Mouse (Mus musculus) megakaryocyte progenitor cell, adult 5-6 weeks (primary cell): ENCODE results near the gene A930033H14Rik. TPM values are rescaled to one million over a fixed set of nuclear protein-coding genes. Genes with fewer than 3 reads are reported as not detected.

ENCODE experiments used
- total RNA-seq, 2 experiments: library from RNA; stranded (forward) in 1 of 2; stranded (reverse) in 1 of 2; fragments of 157-497, 149-512 nt in 1 of 2; fragments of 200-1000 nt in 1 of 2; gene quantifications; 2 replicates each; pipeline versions ENCODE4 v1.2.3 to v1.2.4; 2015 to 2017

A930033H14Rik gene
- total RNA-seq, 2 experiments from 2014 or later, result 1.7 to 3.0 TPM

Other genes with a start within 250 kb of the A930033H14Rik start
- 1.6 and 1.7 TPM in 2 replicates for gene Rhobtb1, start 61.7 kb downstream of the A930033H14Rik start, total RNA-seq (2015)
- gene Rhobtb1, start 61.7 kb downstream of the A930033H14Rik start, total RNA-seq (2017), result 1.7 and 2.0 TPM in 2 replicates
- gene Cdk1, start 139.8 kb upstream of the A930033H14Rik start, total RNA-seq (2015), result 118 and 123 TPM in 2 replicates
- 276 and 278 TPM in 2 replicates for gene Cdk1, start 139.8 kb upstream of the A930033H14Rik start, total RNA-seq (2017)
- 0.25 TPM in 1 of 2 replicates, not detected in the other for gene Ank3, start 185.7 kb upstream of the A930033H14Rik start, total RNA-seq (2015)
- 0.41 TPM in 1 of 2 replicates, not detected in the other for gene Ank3, start 185.7 kb upstream of the A930033H14Rik start, total RNA-seq (2017)